Mouse (Mus musculus) neural tube, embryonic 12.5 days (tissue): ENCODE data around the gene Itk. TPM values are rescaled to one million over a fixed set of nuclear protein-coding genes. Genes with fewer than 3 reads are reported as not detected.

Experiments
- ATAC-seq: fragments of 200-750 bp; cut with Nextera tagmentation; 2 replicates; pipeline ENCODE4 v1.8.0; 2017; ENCODE audit warnings: low read depth, mild to moderate bottlenecking, moderate TSS enrichment, moderate library complexity; ENCODE audit not compliant: low FRiP score
- H3K27ac ChIP-seq: fragments of 300-500 bp; sonication (generic); 2 replicates; pipeline ENCODE4 v1.5.1; 2016
- H3K27me3 ChIP-seq: fragments of 300-500 bp; sonication (generic); replicated peaks from 2 replicates; pipeline ENCODE4 v1.6.1; 2016; ENCODE audit warnings: mild to moderate bottlenecking
- H3K36me3 ChIP-seq: fragments of 300-500 bp; sonication (generic); 2 replicates; pipeline ENCODE4 v1.6.1; 2016; ENCODE audit warnings: mild to moderate bottlenecking
- H3K4me1 ChIP-seq: fragments of 300-500 bp; sonication (generic); 2 replicates; pipeline ENCODE4 v1.6.1; 2016
- H3K4me2 ChIP-seq: fragments of 300-500 bp; sonication (generic); replicated peaks from 2 replicates; pipeline ENCODE4 v1.6.1; 2016; ENCODE audit warnings: mild to moderate bottlenecking
- H3K4me3 ChIP-seq: fragments of 300-500 bp; sonication (generic); 2 replicates; pipeline ENCODE4 v1.5.1; 2016
- H3K9ac ChIP-seq: fragments of 300-500 bp; sonication (generic); 2 replicates; pipeline ENCODE4 v1.6.1; 2016; ENCODE audit warnings: mild to moderate bottlenecking
- H3K9me3 ChIP-seq: fragments of 300-500 bp; sonication (generic); 2 replicates; pipeline ENCODE4 v1.6.1; 2016; ENCODE audit warnings: mild to moderate bottlenecking
- WGBS: fragments of 180-500 bp; shearing (Covaris S2); methylation state at CpG from one replicate; pipeline ENCODE4 v1.1.7; 2016; 5-methylcytosine and 5-hydroxymethylcytosine counted together
- polyA plus RNA-seq: library from polyadenylated mRNA; unstranded; fragments of >200 nt; fragmentation: Nextera tagmentation; extraction: Ambion mirVana; gene quantifications from 2 replicates; pipeline ENCODE4 v1.2.1, GENCODE M21; 2016

Itk gene
- polyA plus RNA-seq, 1 experiment from 2014 or later: not detected

- WGBS: 65% methylated on average over 6 of the region's 6 CpGs
- Histone ChIP-seq H3K27me3 (no peaks in the 10 kb centered on the region), H3K4me3 (no peak overlapping the region), H3K36me3 (no peaks in the 10 kb centered on the region), H3K4me1 (no peaks in the 10 kb centered on the region), H3K9me3 (no peaks in the 10 kb centered on the region), H3K27ac (no peak overlapping the region), H3K4me2 (no peak overlapping the region), H3K9ac (no peak overlapping the region)
- ATAC-seq: no peak
These were observed 877 bp downstream of the Itk start for GRCm38 (mm10) chr11:46388438-46388837.

DNA sequence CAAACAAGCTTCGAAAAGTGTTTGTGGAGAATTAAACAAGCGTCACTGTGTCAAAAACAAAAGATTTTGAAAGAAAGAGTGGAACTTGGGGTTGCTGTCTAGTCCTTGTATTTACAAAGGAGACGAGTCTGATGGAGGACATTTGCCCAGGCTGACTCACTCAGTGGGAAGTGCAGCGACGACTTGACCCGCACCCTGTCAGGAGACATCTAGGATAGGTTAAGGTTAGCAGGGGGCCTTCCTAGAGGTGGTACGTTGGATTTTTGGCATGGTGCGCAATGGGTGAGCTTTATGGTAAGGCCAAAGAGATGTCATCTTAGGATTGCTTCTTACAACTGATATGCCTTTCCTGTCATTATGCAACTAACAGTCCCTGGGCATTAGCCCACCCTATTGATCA, 2.3 kb downstream of the Itk start:
- H3K9ac ChIP-seq: no peak overlapping the region
- H3K4me2 ChIP-seq: no peak overlapping the region
- no peak for ATAC-seq
- no peaks in the 10 kb centered on the region for H3K9me3 ChIP-seq
- H3K4me1 ChIP-seq: no peaks in the 10 kb centered on the region
- H3K4me3 ChIP-seq: no peak overlapping the region
- H3K36me3 ChIP-seq: no peaks in the 10 kb centered on the region
- no peak overlapping the region for H3K27ac ChIP-seq
- H3K27me3 ChIP-seq: no peaks in the 10 kb centered on the region
- WGBS: 90% methylated on average over 8 of the region's 8 CpGs

- Histone ChIP-seq H3K27me3 (no peaks in the 10 kb centered on the region), H3K27ac (no peak overlapping the region), H3K4me2 (no peak overlapping the region), H3K36me3 (no peaks in the 10 kb centered on the region), H3K4me3 (no peak overlapping the region), H3K9me3 (no peaks in the 10 kb centered on the region), H3K9ac (no peak overlapping the region), H3K4me1 (no peaks in the 10 kb centered on the region)
- WGBS: 87% methylated on average over 8 of the region's 8 CpGs
- ATAC-seq: no peak
These were observed 2.8 kb downstream of the Itk start for GRCm38 (mm10) chr11:46386556-46386955.

- H3K27me3 ChIP-seq: no peaks in the 10 kb centered on the region
These were observed 4.4 kb downstream of the Itk start for GRCm38 (mm10) chr11:46384925-46385324.

DNA sequence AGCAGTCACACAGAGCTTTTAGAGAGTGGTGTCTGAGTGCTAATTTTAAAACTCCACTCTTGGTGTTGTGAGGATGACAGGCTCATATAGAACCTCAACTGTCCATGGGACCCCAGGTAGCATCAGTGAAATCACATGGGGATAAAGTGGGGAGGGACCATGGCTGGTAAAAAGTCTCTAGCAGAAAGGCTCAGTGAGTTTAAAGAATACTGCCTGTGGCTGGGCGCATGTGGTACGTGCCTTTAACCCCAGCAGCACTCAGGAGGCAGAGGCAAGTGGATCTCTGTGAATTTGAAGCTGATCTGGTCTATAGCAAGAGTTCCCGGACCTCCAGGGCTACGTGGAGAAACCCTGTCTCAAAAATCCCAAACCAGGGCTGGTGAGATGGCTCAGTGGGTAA, 6.8 kb downstream of the Itk start:
- no peaks in the 10 kb centered on the region for H3K4me1 ChIP-seq
- H3K4me3 ChIP-seq: no peak overlapping the region
- H3K9me3 ChIP-seq: no peaks in the 10 kb centered on the region
- 90% methylated on average over 4 of the region's 4 CpGs for WGBS
- no peak for ATAC-seq
- H3K4me2 ChIP-seq: no peak overlapping the region
- no peak overlapping the region for H3K9ac ChIP-seq
- no peaks in the 10 kb centered on the region for H3K36me3 ChIP-seq
- H3K27ac ChIP-seq: no peak overlapping the region
- no peaks in the 10 kb centered on the region for H3K27me3 ChIP-seq

More at GRCm38 (mm10) chr11:46384925-46385324, 4.4 kb downstream of the Itk start:
- no peaks in the 10 kb centered on the region for H3K36me3 ChIP-seq
- 70% methylated on average over 2 of the region's 2 CpGs for WGBS
- no peaks in the 10 kb centered on the region for H3K9me3 ChIP-seq
- no peak overlapping the region for H3K9ac ChIP-seq
- no peaks in the 10 kb centered on the region for H3K4me1 ChIP-seq
- ATAC-seq: no peak
- H3K27ac ChIP-seq: no peak overlapping the region
- H3K4me3 ChIP-seq: no peak overlapping the region
- no peak overlapping the region for H3K4me2 ChIP-seq

DNA sequence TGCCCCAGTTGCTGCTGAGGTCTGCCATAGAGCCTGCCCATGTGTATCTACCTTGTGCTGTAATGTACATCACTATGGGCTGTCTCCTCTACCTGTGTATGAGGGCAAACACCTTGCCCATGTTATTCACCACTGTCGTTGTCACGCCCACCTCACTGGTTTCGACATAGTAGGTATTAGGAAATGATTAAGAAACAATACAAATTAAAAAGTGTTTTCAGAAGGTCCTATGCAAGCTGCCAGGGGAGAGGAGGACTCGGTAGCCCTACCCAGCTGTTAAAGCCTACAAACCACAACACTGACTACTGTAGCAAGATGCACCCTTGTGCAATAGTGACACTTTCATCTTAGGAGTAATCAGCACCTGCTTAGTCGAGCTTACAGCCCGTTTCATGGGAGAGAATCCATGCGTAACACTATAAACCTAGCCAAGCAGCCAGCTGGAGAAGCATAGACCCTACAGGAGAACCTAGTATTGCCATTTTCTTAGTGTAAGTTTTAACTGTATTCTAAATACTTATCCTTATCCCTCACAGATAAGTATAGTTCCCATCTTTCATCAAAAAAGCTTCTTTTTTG, 9.1 kb downstream of the Itk start:
- Histone ChIP-seq H3K9ac (no peak overlapping the region), H3K9me3 (no peaks in the 10 kb centered on the region), H3K36me3 (no peaks in the 10 kb centered on the region), H3K4me1 (no peaks in the 10 kb centered on the region), H3K27ac (no peak overlapping the region), H3K4me2 (no peak overlapping the region), H3K4me3 (no peak overlapping the region), H3K27me3 (no peaks in the 10 kb centered on the region)
- 87% methylated on average over 7 of the region's 7 CpGs for WGBS
- no peak for ATAC-seq

DNA sequence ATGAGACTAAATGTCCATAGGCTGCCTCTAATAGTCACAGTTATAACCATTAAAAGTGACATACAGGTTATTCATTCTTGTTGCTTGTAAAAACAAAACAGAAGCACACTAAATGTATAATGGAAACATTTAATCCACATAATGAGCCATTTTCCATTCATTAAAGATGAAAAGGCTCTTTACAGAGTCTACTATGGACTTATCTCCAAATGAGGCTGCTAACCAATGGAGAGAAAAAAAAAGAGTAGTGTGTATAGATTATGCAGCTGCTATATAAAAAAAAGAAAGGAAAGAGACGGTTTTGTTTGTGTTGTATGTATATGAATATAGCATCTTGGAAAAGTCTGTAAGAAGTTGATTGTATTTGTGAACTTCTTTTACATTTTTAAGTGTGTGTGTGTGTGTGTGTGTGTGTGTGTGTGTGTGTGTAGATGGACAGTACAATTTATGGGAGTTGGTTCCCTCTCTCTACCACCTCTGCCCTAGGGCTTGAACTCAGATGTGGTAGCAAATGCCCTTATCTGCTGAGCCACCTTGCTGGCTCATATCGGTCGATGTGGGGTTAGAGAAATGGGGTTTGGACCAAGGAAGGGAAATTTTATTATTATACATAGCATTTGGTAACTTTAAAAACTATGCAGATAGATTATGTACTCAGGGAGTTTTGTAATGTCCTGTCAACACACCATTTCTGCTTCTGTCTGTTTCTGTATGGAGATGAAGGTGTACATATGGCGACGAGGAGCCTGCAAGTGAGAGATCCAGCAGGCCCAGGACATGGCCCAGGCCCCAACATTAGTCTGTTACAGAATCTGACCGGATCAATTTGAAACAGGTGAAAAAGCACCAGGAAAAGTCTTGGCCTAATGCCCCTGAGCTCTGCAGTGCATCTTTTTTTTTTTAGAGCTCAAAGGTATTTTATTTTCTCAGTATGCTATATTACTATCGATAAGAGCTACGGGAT, 11.2 kb downstream of the Itk start:
- Histone ChIP-seq H3K4me2 (no peak overlapping the region), H3K27me3 (no peaks in the 10 kb centered on the region), H3K4me3 (no peak overlapping the region), H3K4me1 (no peaks in the 10 kb centered on the region), H3K9me3 (no peaks in the 10 kb centered on the region), H3K36me3 (no peaks in the 10 kb centered on the region), H3K27ac (no peak overlapping the region), H3K9ac (no peak overlapping the region)
- WGBS: 94% methylated on average over 8 of the region's 8 CpGs
- ATAC-seq: no peak

GRCm38 (mm10) chr11:46377316-46377715, 12.0 kb downstream of the Itk start:
- Histone ChIP-seq H3K36me3 (no peaks in the 10 kb centered on the region), H3K4me2 (no peak overlapping the region), H3K27me3 (no peaks in the 10 kb centered on the region), H3K27ac (no peak overlapping the region), H3K4me1 (no peaks in the 10 kb centered on the region), H3K9ac (no peak overlapping the region), H3K9me3 (no peaks in the 10 kb centered on the region), H3K4me3 (no peak overlapping the region)
- ATAC-seq: no peak
- WGBS: 92% methylated on average over 1 of the region's 1 CpGs

DNA sequence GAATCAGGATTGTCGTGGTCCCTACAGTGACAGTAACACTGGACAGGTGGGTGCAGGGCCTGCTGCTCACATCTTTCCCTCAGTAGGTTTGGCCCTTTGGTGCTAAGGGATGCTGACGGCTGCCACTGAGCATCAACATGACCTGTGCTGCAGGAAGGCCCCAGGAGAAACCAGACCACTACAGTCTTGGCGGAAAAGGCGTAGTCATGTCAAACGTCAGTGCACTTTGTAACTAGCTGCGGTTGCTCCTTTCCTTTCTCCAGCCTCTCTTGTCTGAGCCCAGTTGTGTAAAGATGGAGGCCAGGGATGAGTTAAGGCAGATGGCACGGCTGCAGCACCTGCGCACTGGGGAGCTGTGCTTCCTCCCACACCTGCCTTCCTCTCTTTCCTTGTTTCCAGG, 14.3 kb downstream of the Itk start:
- Histone ChIP-seq H3K27me3 (no peaks in the 10 kb centered on the region), H3K4me1 (no peaks in the 10 kb centered on the region), H3K4me2 (no peak overlapping the region), H3K9ac (no peak overlapping the region), H3K4me3 (no peak overlapping the region), H3K36me3 (no peaks in the 10 kb centered on the region), H3K9me3 (no peaks in the 10 kb centered on the region), H3K27ac (no peak overlapping the region)
- WGBS: 85% methylated on average over 8 of the region's 8 CpGs
- no peak for ATAC-seq

GRCm38 (mm10) chr11:46373071-46374030, 16.0 kb downstream of the Itk start:
- Histone ChIP-seq H3K4me2 (no peak overlapping the region), H3K27ac (no peak overlapping the region), H3K4me1 (no peaks in the 10 kb centered on the region), H3K27me3 (no peaks in the 10 kb centered on the region), H3K36me3 (no peaks in the 10 kb centered on the region), H3K4me3 (no peak overlapping the region), H3K9ac (no peak overlapping the region), H3K9me3 (no peaks in the 10 kb centered on the region)
- no peak for ATAC-seq
- WGBS: 86% methylated on average over 13 of the region's 13 CpGs

GRCm38 (mm10) chr11:46372331-46372953, 16.9 kb downstream of the Itk start:
- no peaks in the 10 kb centered on the region for H3K4me1 ChIP-seq
- H3K27ac ChIP-seq: no peak overlapping the region
- no peaks in the 10 kb centered on the region for H3K36me3 ChIP-seq
- WGBS: 88% methylated on average over 8 of the region's 8 CpGs
- no peaks in the 10 kb centered on the region for H3K27me3 ChIP-seq
- H3K4me3 ChIP-seq: no peak overlapping the region
- no peak for ATAC-seq
- no peaks in the 10 kb centered on the region for H3K9me3 ChIP-seq
- H3K9ac ChIP-seq: no peak overlapping the region
- no peak overlapping the region for H3K4me2 ChIP-seq

DNA sequence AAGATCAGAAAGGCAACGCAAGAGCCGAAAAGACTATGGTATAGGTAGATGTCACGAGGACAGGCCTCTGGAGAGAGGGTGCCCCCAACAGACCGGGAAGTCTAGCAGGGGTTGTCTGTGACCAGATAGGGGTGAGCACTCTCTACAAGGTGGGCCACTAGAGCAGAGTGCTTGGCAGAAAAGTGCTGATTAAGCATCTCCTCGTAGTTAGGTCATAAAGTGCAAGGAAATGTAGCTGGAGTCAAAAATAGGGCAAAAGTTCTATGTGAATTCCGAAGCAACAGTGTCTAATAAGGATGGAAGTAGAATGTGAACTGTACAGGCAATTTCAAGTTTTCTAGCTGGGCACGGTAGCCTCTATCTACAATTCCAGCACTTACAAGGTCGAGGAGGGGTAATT, 18.1 kb downstream of the Itk start:
- ATAC-seq: no peak
- Histone ChIP-seq H3K36me3 (no peaks in the 10 kb centered on the region), H3K4me2 (no peak overlapping the region), H3K4me3 (no peak overlapping the region), H3K27me3 (no peaks in the 10 kb centered on the region), H3K9me3 (no peaks in the 10 kb centered on the region), H3K4me1 (no peaks in the 10 kb centered on the region), H3K9ac (no peak overlapping the region), H3K27ac (no peak overlapping the region)
- WGBS: 90% methylated on average over 8 of the region's 8 CpGs
